Mouse (Mus musculus) cerebellum, adult 9-11 months (tissue): ENCODE data around the gene Rnf114.

Experiments
- DNase-seq: peaks from one replicate; pipeline ENCODE4 v3.0.0; 2022

The Rnf114 gene

DNA sequence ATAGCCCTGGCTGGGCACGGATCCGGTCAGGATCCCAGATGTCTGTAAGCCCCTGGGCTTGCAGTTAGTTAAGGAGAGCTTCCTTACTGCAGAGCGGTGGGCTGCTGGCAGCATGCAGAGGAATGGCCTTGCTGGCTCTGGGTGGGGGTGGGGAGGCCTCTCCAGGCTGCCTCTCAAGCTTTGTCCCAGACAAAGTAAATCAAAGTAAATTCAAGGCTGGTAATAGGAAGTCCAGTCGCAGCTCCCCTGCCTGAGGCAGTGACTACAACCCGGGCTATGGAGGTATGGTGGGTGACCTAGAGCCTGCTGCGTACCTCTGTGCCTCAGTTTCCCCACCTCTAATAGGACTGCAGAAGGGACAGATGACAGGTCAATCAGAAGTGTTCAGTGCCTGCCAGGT is 48.9 kb downstream of the Rnf114 start:
- no peak for DNase-seq

DNA sequence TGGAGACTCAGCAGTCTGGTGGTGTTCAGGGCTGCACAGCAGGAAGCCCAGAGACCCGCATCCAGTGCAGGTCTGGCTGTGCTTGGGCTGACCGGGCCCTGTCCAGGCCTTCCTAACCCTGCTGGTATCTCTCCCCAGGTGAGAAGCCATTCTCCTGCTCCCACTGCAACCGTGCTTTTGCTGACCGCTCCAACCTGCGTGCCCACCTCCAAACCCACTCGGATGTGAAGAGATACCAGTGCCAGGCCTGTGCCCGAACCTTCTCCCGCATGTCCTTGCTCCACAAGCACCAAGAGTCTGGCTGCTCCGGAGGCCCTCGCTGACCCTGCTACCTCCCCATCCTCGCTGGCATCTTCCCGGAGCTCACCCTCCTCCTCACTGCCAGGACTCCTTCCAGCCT is 49.3 kb downstream of the Rnf114 start:
- DNase-seq: no peak

DNA sequence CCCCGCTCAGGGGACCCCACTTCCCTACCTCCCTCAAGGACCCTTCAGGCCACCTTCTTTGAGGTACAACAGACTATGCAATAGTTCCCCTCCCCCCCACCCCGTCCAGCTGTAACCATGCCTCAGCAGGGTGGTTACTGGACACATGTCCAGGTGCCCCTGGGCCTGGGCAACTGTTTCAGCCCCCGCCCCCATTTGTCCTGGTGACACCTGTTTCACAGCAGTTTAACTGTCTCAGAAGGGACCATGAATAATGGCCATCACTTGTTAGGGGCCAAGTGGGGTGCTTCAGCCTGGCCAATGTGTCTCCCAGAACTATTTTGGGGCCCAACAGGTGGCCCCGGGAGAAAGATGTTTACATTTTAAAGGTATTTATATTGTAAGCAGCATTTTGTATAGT is 49.9 kb downstream of the Rnf114 start:
- DNase-seq: no peak

DNA sequence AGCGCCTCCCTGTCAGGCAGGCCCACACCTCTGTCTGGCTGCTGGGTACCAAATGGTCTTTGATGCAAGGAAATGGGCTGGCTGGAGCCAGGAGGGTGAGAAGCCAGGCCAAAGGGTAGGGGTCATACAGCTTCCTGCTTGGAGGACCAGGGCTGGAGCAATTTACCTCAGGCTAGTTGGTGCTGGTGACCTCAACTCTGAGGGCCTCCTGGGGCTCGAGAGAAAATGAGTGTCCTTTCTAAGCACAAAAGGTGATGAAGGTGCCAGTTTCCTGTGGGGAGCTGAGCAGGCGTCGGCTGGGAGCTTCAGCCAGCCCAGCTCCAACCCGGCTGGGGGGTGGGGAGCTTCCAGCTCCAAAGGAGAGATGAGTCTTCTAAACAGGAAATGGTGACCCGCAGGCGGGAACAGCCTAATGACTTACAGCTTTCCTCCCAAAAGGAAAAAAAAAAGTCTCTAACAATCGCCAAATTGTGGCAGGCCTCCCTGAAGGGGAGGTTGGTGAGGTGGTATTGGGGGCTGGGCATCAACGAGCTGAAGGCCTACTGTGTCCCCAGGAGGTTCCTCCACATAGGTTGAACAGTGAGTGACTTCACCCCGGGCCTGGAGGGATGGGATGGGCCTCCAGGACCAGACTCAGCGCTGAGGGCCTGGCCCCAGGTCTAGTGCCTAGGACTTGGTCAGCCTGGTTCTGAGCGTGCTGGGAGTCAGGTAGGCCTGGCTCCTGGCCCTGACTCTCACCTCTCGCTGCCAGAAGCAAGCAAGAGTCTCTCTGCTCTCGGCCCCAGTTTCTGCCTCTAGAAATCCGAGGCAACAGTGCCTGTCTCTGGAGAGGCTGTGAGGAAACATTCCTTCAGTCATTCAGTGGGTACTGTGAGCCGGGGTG is 50.9 kb downstream of the Rnf114 start:
- no peak for DNase-seq

DNA sequence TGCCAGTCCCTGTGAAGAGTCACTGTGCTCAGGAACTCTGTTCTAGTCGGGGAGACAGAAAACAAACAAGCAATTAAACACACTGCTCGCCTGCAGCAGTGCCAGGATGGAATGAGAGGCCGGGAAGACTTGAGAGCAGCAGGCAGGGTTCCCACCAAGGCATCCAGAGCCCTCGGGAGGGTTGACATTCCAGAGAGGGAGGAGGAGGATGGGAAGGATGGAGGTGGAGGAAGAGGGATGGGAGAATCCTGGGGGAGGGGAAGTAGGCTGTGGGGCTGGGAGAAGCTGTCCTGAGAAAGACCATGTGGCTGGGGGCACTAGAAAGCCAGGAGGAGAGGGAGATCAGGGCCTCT is 51.5 kb downstream of the Rnf114 start:
- DNase-seq: no peak

DNA sequence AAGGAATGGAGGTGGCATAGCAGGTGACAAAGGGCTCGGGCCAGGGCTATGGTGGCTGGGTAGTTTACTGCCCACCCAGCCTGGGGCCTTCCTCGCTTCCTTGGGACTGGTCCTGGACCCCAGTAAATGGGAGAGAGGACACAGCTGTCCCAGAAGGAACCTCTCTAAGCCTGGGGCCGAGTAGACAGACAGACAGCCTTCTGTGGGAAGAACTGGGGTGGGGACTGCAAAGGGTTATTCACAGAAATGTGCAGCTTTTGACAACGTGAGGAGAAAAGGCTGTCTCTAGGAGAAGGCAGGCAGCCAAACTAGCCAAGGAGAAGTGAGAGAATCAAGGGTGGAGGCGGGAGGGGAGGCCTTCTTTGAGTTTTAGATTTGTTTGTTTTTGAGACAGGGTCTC is 52.0 kb downstream of the Rnf114 start:
- no peak for DNase-seq

DNA sequence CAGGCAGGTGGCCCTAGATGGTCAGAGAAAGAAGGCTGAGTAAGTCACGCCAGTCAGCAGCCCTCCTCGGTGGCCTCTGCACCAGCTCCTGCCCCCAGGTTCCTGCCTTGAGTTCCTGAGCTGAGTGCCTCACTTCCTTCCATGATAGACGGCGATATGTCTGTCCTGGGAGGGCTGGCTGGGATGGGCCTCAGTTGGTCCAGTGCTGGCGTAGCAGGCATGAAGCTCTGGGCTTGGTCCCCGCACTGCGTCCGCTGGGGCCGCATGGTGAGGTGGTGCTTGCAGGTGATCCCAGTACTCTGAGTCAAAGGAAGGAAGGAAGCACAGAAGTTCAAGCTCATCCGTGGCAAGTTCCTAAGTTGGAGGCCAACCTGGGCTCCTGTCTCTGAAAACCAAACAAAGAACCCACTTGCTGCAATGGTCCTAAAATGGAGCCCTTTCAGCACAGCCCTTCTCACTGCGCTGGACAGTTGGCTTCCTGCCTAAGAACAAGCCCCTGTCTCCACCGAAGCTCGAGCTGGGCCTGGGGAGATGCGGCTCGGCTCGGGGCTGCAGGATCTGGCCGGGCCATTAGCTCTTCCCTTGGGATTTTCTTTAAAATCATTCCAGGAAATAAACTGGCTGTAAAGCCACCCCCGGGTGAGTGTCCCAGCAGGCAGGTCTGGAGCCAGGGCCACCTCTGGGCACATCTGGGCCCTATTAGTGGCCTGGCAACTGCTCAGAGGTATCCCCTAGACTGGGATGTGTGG is 54.2 kb downstream of the Rnf114 start:
- DNase-seq: no peak

DNA sequence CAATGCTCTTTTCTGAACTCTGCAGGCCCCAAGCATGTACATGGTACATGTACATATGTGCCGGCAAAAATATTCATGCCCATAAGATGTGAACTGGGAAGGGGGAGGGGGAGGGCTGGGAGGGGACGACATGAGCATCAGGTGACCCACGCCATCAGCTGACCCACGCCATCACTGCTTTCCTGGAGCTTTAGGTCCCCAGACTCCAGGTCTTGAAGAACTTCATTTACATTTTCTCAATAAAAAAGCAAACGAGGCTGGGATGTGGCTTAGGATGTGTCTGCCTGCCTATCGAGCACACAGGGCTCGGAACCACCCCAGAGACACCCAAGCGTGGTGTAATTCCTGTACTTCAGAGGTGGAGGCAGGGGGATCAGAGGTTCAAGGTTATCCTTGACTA is 55.0 kb downstream of the Rnf114 start:
- no peak for DNase-seq

DNA sequence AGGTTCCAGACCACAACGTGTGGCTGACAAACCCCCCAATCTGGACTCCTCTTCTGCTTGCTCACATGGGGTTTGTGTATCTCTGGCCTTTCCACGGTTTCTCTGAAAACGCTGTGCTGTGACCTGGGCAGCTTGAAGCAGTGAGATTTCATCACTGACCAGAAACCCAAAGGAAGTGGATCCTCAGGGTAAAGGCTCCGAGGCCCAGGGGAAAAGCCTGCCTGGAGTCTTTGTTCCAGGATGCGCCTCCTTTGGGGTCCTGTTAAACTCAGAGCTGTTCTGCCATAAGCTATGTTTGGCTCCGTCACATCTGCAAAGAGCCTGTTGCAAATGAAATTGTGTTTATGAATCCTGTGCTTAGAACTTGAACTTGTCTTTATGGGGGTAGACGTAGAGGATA is 56.5 kb downstream of the Rnf114 start:
- DNase-seq: no peak

DNA sequence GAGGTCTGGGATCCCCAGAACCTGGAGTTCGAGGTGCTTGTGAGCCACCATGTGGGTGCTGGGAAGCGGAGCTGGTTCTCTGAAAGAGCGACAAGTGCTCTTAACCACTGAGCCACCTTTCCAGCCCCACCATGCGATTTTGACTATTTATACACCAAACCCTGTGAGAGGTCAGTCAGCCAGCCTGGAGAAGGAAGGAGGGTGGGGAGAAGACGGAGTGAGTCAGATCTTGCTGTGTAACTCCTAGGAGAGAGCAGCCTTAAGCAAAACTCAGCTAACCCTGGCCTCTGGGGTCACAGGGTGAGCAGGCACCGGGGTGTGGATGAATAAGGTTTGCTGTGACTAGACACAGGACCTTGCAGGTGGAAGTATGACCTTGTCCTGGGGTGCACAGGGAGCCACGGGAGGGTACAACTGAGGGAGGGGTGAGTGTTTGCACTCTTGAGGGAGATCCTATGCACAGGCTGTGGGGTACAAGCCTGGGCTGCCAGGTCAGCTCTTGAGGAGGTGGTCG is 58.0 kb downstream of the Rnf114 start:
- DNase-seq: no peak

DNA sequence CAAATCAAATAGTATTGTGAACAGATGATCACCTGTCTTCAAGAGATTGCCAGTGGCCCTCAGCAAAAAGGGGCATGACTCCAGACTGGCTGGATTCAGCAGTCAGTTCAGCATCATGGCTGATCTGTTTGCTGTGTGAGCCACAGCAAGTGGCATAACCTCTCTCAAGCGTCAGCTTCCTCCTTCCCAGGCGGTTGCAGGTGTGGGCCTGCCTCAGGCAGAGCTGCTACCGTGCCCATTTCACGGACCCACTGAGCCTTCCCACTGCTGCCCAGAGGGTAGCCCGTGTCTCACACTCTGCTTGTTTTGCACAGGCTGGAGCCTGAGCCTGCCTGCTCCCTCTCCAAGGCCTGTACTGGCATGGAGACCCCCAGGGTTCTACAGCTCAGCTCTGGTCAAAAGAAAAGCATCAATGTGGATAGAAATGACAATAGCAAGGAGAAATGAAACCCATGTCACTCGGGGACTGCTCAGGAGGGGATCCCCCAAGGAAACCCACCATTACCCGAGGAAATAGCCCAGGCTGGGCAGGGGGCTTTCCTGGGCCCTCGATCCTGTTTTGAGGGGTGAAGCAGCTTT is 59.0 kb downstream of the Rnf114 start:
- DNase-seq: no peak

DNA sequence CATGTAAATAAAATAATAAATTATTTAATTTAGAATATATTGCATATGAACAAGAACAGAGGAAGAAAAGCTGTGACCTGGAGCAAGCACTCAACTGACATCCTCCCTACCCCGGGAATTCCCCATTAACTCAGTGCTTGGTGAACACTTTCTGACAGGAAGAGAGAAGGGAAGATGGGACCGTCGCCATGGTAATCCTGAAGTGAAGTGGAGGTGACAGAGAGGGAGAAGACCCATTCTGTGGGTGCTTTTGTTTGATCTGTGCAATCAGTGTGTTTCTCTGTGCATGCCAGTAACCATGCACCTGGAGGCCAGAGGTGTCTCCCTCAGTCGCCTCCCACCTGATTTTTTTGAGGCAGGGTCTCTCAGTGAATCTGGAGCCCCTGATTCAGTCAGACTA is 59.8 kb downstream of the Rnf114 start:
- DNase-seq: no peak

DNA sequence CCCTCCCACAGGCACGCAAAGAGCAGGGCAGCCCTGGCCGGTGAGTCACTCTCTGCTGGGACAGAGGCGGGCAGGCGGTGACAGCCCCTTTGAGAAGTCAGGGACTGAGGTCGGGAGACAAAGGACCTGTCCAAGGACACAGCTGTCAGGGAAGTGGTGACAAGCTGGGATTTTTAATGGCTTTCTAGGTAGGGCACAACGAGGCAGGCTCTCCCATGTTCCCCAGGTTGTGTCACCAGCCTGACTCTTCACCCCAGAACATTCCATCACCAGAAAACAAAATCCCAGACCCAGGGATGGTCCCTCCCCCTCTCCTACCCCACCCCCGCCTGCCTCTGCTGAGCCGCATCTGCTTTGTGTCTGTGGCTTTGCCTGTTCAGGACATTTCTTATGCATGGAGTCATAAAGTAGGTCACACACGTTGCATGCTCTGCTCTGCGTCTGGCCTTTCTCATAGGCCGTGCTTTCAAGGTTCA is 60.5 kb downstream of the Rnf114 start:
- no peak for DNase-seq

DNA sequence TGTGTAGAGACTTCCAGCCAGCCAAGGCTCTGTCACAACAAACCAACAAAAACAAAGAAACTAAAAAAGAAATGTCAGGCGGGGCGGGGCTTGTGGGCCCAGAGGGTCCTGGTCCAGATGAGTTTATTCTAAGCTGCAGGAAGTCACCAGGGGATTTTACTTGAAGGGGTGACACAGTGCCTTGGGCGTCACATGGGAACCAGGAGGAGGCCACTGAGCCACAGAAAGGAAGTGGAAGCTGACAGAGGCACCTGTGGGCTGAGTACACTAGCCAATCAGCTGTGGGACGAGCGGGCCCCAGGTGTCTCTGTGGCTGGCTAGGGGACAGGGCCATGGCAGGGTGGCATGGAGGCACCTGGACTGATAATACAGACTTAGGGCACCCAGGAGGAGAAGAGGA is 63.3 kb downstream of the Rnf114 start:
- no peak for DNase-seq

DNA sequence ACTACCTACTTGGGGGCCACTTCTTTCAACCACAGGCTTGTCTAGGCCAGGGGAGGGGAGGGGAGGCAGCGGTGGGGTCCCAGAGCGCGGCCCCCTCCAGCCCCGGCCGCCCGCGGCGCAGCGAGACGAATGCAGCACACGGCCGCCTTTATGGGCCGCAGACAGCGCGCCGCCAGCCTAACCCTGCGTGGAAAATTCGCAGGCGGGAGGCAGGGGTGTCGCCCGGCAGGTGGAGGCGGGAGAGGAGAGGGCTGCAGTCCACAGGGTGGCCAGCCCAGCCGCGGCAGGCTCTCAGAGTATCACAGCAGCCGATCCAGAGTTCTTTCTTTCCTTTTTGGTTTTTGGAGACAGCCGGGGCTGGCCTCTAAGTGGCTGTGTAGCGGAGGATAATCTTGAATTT is 67.0 kb downstream of the Rnf114 start:
- DNase-seq: no peak

DNA sequence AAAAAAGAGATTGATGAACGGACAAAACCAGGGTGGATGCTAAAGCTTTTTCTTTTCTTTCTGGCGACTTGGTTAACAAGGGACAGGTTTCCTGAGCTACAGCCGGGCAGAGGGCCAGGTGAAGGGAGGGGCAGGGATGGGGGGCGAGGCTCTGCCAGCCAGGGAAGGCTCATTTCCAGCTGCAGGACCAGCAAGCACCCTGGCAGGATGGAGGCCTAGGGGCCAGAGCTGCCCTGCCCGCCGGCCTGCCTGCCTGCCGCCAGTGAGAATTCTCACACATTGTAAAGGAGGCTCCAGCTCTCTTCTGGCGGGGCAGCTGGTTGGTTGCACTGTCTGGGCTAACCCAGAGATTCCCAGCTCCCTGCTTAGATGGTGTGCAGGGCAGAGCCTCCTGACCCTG is 69.7 kb downstream of the Rnf114 start:
- no peak for DNase-seq

DNA sequence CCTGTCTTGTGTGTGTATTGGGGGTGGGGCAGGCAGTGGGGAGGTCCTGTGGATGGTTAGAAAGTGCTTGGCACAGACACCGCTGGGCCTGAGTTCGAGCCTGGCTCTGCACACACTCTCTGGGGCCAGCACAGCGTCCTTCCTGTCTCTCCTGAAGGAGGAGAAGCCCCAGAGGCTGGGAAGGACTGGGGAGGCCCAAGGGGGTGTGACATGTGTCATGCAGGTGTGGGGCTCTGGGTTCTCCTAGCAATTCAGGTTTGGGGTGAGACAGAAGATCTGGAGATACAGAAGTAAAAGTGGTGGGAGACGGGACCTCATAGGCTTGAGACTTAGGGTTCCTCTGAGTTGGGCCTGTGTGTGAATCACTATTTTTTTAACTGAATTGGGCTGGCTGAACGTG is 70.6 kb downstream of the Rnf114 start:
- no peak for DNase-seq

DNA sequence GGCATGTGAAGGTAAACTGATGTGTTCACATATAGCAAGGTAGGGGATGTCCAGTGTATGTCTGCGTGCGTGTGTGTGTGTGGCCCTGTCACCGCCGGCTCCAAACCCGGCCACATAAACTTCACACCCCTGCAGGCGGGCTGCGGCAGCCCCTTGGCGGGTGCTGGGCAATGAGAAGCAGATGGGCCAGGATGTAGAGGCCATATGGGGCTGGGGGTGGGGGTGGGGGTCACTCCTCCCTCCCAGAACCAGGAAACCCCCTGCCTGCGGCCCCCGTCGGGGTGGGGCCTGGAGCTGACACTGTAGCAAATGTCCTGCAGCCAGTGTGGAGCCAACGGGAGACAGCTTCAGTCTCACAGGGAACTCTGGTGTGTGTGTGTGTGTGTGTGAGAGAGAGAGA is 71.3 kb downstream of the Rnf114 start:
- DNase-seq: no peak

DNA sequence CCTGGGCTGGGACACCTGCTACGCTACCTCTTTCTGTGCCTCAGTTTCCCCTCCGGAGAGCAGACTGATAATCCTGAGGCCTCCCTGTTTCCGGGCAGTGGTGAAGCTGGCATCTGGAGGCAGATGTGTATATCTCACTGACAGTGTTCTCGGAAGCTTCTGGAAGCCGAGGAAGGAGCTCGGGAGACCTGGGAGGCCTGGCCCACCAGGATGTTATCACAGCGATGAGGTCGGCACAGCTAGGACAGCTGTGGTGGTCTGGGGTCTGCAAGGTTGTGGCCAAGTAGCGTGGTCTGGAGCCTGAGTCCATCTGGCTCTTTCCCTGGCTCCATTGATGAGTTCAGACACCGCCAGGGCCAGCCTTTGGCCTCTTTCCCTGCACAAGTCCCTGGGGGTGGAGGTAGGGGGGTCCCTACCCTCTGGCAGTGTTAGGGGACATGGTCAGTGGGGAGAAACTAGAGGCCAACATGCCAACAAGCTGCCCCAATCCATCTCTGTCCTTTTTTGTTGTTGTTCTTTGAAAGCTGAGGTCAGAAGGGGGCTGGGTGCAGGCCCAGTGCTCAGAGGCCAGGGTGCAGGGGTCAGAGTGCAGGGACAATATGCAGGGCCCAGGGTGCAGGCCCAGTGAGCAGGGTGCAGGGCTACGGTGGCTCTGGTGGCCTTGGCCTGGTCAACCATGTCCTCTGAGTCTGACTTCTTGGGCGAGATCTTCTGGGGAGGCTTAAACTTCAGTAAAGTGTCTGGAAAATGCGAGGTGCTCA is 72.3 kb downstream of the Rnf114 start:
- no peak for DNase-seq

DNA sequence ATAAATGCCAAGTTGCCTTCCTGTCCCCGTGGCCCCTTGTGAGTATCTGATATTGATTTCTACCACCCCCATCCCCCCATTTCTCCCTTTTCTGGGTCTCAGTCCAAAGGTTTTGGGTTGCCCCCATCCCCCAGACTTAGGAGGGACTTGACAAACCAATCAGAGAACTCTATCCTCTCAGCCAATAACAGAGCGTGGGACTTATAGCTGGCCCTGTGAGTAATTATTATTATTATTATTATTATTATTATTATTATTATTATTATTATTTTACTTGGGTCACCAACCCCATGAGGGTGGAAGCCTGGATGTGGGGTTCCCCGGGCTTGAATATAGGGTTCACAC is 72.8 kb downstream of the Rnf114 start:
- DNase-seq: no peak

DNA sequence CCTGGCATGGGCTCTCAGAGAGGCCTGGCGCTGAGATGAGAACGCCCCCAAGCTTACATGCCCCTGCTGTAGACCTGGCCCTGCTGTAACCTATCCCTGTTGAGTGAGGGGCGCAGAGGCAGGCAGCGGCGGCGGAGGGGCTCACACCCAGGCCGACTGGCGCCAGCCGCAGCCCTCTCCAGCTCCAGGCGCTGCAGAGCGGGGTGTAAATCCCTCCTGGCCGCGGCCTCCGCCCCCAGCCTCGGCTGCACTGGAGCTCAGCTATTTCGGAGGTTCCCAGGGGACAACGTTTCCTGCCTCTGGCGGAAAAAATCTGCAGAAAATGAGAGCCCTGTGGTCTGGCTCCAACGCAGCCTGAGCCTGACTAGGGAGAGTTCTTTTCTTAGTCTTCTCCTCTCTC is 73.2 kb downstream of the Rnf114 start:
- no peak for DNase-seq
